Mouse (Mus musculus) right cerebral cortex, adult 18-20 months (tissue): ENCODE measurements at regions not wholly inside any gene's neighbourhood (a gene's known extent, or its start where the extent isn't known, plus 50 kb on each side); places are given as distances from the start of the nearest gene placed in this dataset.

ENCODE experiments used
- DNase-seq: peaks from one replicate; pipeline ENCODE4 v3.0.0; 2022; ENCODE audit warnings: mixed read lengths

- DNase-seq = no peak
Measured at GRCm38 (mm10) chr1:144316251-144316650, 67.2 kb upstream of the Rgs1 start.

GRCm38 (mm10) chr1:144314382-144314781 lies 65.3 kb upstream of the Rgs1 start:
- no peak for DNase-seq

- DNase-seq = no peak
Measured at GRCm38 (mm10) chr1:144313318-144313717, 64.3 kb upstream of the Rgs1 start.

GRCm38 (mm10) chr1:144309901-144310300 lies 60.9 kb upstream of the Rgs1 start:
- no peak for DNase-seq

- no peak for DNase-seq
Measured at GRCm38 (mm10) chr1:144308313-144308712, 59.3 kb upstream of the Rgs1 start.

- DNase-seq = no peak
Measured at GRCm38 (mm10) chr1:144307854-144308285, 58.8 kb upstream of the Rgs1 start.

- no peak for DNase-seq
Measured at GRCm38 (mm10) chr1:144307017-144307853, 58.2 kb upstream of the Rgs1 start.

- DNase-seq = no peak
Measured at GRCm38 (mm10) chr1:144306284-144306683, 57.2 kb upstream of the Rgs1 start.

GRCm38 (mm10) chr1:144300670-144301069 lies 51.6 kb upstream of the Rgs1 start:
- DNase-seq = no peak
